Mouse (Mus musculus): ENCODE results near the gene Ppp2r2d.

GRCm38 (mm10) chr7:138813213-138813875 is 32.5 kb upstream of the Ppp2r2d start:
- TF ChIP-seq CTCF (IDR thresholded peaks at IDR 0.05; ENCODE audit: borderline replicate concordance, control insufficient read depth, extremely low read depth, insufficient read depth, low read length, poor library complexity) (no peak), POLR2A (IDR thresholded peaks at IDR 0.05; ENCODE audit: control insufficient read depth, extremely low read depth, insufficient read depth, low read length, poor library complexity) (no peak)

All from thymus, adult 2 months (tissue).